Mouse (Mus musculus): ENCODE results near the gene Atrnl1. TPM values are rescaled to one million over a fixed set of nuclear protein-coding genes. Genes with fewer than 3 reads are reported as not detected.

Gene Atrnl1
- total RNA-seq, 1 experiment from 2014 or later, result 27.2 TPM

- no peak for ATAC-seq (ENCODE audit: extremely low read depth, insufficient number of reproducible peaks, low FRiP score, poor library complexity, severe bottlenecking)
Observed at GRCm38 (mm10) chr19:57605941-57606340, 4.9 kb upstream of the Atrnl1 start.

GRCm38 (mm10) chr19:57606351-57606750, 4.5 kb upstream of the Atrnl1 start:
- ATAC-seq (ENCODE audit: extremely low read depth, insufficient number of reproducible peaks, low FRiP score, poor library complexity, severe bottlenecking), result no peak

- ATAC-seq (ENCODE audit: extremely low read depth, insufficient number of reproducible peaks, low FRiP score, poor library complexity, severe bottlenecking), result 0 out of 2 replicates have a peak, but pooled peaks have one; percentile 35
Observed at GRCm38 (mm10) chr19:57609361-57610057, 1.3 kb upstream of the Atrnl1 start.

- peak; percentile 14; the same call in 1 of the 2 replicates for ATAC-seq (ENCODE audit: extremely low read depth, insufficient number of reproducible peaks, low FRiP score, poor library complexity, severe bottlenecking)
Observed at GRCm38 (mm10) chr19:57610058-57610475, 767 bp upstream of the Atrnl1 start.

- peak; percentile 40 for ATAC-seq (ENCODE audit: extremely low read depth, insufficient number of reproducible peaks, low FRiP score, poor library complexity, severe bottlenecking)
Observed at GRCm38 (mm10) chr19:57611291-57612178, 701 bp downstream of the Atrnl1 start.

GRCm38 (mm10) chr19:57612179-57612472, 1.3 kb downstream of the Atrnl1 start:
- ATAC-seq (ENCODE audit: extremely low read depth, insufficient number of reproducible peaks, low FRiP score, poor library complexity, severe bottlenecking), result no peak

- ATAC-seq (ENCODE audit: extremely low read depth, insufficient number of reproducible peaks, low FRiP score, poor library complexity, severe bottlenecking), result no peak
Observed at GRCm38 (mm10) chr19:57615972-57616621, 5.3 kb downstream of the Atrnl1 start.

- ATAC-seq (ENCODE audit: extremely low read depth, insufficient number of reproducible peaks, low FRiP score, poor library complexity, severe bottlenecking), result no peak
Observed at GRCm38 (mm10) chr19:57619088-57619487, 8.3 kb downstream of the Atrnl1 start.

GRCm38 (mm10) chr19:57621814-57622213, 11.0 kb downstream of the Atrnl1 start:
- no peak for ATAC-seq (ENCODE audit: extremely low read depth, insufficient number of reproducible peaks, low FRiP score, poor library complexity, severe bottlenecking)

- no peak for ATAC-seq (ENCODE audit: extremely low read depth, insufficient number of reproducible peaks, low FRiP score, poor library complexity, severe bottlenecking)
Observed at GRCm38 (mm10) chr19:57625738-57626137, 14.9 kb downstream of the Atrnl1 start.

GRCm38 (mm10) chr19:57627251-57627650, 16.4 kb downstream of the Atrnl1 start:
- ATAC-seq (ENCODE audit: extremely low read depth, insufficient number of reproducible peaks, low FRiP score, poor library complexity, severe bottlenecking), result no peak

- no peak for ATAC-seq (ENCODE audit: extremely low read depth, insufficient number of reproducible peaks, low FRiP score, poor library complexity, severe bottlenecking)
Observed at GRCm38 (mm10) chr19:57642536-57642935, 31.7 kb downstream of the Atrnl1 start.

- peak; percentile 33; the same call in 1 of the 2 replicates for ATAC-seq (ENCODE audit: extremely low read depth, insufficient number of reproducible peaks, low FRiP score, poor library complexity, severe bottlenecking)
Observed at GRCm38 (mm10) chr19:57642980-57643379, 32.1 kb downstream of the Atrnl1 start.

GRCm38 (mm10) chr19:57648202-57648943, 37.5 kb downstream of the Atrnl1 start:
- ATAC-seq (ENCODE audit: extremely low read depth, insufficient number of reproducible peaks, low FRiP score, poor library complexity, severe bottlenecking), result peak; percentile 56; the same call in 1 of the 2 replicates

GRCm38 (mm10) chr19:57648944-57649271, 38.1 kb downstream of the Atrnl1 start:
- ATAC-seq (ENCODE audit: extremely low read depth, insufficient number of reproducible peaks, low FRiP score, poor library complexity, severe bottlenecking), result no peak; the same call in 1 of the 2 replicates

GRCm38 (mm10) chr19:57655083-57655482, 44.2 kb downstream of the Atrnl1 start:
- ATAC-seq (ENCODE audit: extremely low read depth, insufficient number of reproducible peaks, low FRiP score, poor library complexity, severe bottlenecking), result no peak

GRCm38 (mm10) chr19:57655491-57655890, 44.7 kb downstream of the Atrnl1 start:
- no peak for ATAC-seq (ENCODE audit: extremely low read depth, insufficient number of reproducible peaks, low FRiP score, poor library complexity, severe bottlenecking)

- no peak for ATAC-seq (ENCODE audit: extremely low read depth, insufficient number of reproducible peaks, low FRiP score, poor library complexity, severe bottlenecking)
Observed at GRCm38 (mm10) chr19:57657426-57658087, 46.7 kb downstream of the Atrnl1 start.
